Mouse (Mus musculus) testis, adult 2 months (tissue): Measurements from ENCODE around the gene Ddi2. TPM values are rescaled to one million over a fixed set of nuclear protein-coding genes. Genes with fewer than 3 reads are reported as not detected.

ENCODE experiments used
- H3K27ac ChIP-seq: fragments of 200-500 bp; 2 replicates; pipeline ENCODE4 v1.5.1; 2012; ENCODE audit warnings: low read depth, low read length; ENCODE audit not compliant: control insufficient read depth, insufficient read depth
- H3K27me3 ChIP-seq: fragments of 200-500 bp; 2 replicates; pipeline ENCODE4 v1.6.1; 2012; ENCODE audit warnings: mild to moderate bottlenecking, low read length, moderate library complexity; ENCODE audit not compliant: control insufficient read depth, insufficient read depth
- H3K36me3 ChIP-seq: fragments of 200-500 bp; 2 replicates; pipeline ENCODE4 v1.6.1; 2012; ENCODE audit warnings: mild to moderate bottlenecking, low read length; ENCODE audit not compliant: control insufficient read depth, insufficient read depth
- H3K4me1 ChIP-seq: fragments of 200-500 bp; 2 replicates; pipeline ENCODE4 v1.6.1; 2012; ENCODE audit warnings: low read length; ENCODE audit not compliant: control insufficient read depth, insufficient read depth
- H3K4me3 ChIP-seq: fragments of 200-500 bp; 2 replicates; pipeline ENCODE4 v1.5.1; 2012; ENCODE audit warnings: low read depth, mild to moderate bottlenecking, low read length, moderate library complexity, mixed read lengths; ENCODE audit not compliant: control insufficient read depth
- CTCF ChIP-seq: fragments of 200-500 bp; IDR thresholded peaks from 2 replicates; pipeline ENCODE4 v1.5.1; 2012; ENCODE audit warnings: low read depth, mild to moderate bottlenecking, inconsistent platforms, low read length, moderate library complexity; ENCODE audit not compliant: control insufficient read depth, insufficient read depth, insufficient replicate concordance
- POLR2A ChIP-seq: fragments of 200-500 bp; IDR thresholded peaks from 2 replicates; pipeline ENCODE4 v1.6.1; 2012; ENCODE audit warnings: low read depth, mild to moderate bottlenecking, inconsistent platforms, low read length, moderate library complexity; ENCODE audit not compliant: control insufficient read depth
- polyA plus RNA-seq: library from polyadenylated mRNA; depleted of rRNA; stranded (reverse); fragments of >200 nt; gene quantifications from 2 replicates; pipeline ENCODE4 v1.2.3, GENCODE M21; 2012

Gene Ddi2
- polyA plus RNA-seq, 1 experiment = 5.2 TPM

DNA sequence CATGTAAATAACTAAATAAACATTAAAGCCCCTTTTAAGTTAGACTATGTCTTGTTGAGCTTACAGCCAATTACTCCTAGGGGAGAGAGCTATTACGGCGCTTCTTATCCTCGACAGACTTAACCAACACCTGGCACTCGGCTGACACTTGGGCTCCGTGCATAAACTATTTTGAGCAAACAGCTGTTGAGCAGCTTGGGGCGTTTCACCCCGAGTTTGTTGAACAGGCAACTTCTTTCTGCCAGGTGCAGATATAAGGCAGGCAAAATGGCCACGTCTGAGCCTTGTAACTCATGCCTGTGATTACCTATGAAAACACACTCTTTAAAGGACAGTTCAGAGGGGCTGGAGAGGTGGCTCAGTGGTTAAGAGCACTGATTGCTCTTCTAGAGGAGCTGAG lies 14.8 kb upstream of the Ddi2 start:
- Histone ChIP-seq H3K27me3 (no peaks in the 10 kb centered on the region), H3K27ac (no peak overlapping the region), H3K4me3 (no peak overlapping the region), H3K36me3 (no peaks in the 10 kb centered on the region), H3K4me1 (peaks cover 6% of the 10 kb centered on the region)
- no peak for TF ChIP-seq CTCF
- TF ChIP-seq POLR2A = no peak

DNA sequence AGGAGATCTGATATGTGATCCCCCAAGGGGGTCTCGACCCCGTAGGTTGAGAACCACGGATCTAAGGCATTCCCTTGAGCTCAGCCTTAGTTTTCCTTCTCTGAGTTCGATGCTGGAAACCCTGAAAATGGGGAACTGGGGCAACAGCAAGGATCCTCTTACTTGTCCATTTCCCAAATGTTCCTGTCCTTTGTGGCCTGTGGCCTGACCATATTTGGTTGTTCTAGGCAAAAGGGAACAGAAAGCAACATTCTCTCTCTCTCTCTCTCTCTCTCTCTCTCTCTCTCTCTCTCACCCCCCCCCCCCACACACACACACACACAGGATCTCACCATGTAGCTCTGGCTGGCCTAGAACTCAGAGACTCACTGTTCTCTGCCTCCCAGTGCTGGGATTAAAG lies 13.6 kb upstream of the Ddi2 start:
- H3K27me3 ChIP-seq = no peaks in the 10 kb centered on the region
- H3K4me1 ChIP-seq = peaks cover 6% of the 10 kb centered on the region
- no peaks in the 10 kb centered on the region for H3K36me3 ChIP-seq
- H3K27ac ChIP-seq = no peak overlapping the region
- H3K4me3 ChIP-seq = no peak overlapping the region
- TF ChIP-seq POLR2A = no peak
- no peak for TF ChIP-seq CTCF

DNA sequence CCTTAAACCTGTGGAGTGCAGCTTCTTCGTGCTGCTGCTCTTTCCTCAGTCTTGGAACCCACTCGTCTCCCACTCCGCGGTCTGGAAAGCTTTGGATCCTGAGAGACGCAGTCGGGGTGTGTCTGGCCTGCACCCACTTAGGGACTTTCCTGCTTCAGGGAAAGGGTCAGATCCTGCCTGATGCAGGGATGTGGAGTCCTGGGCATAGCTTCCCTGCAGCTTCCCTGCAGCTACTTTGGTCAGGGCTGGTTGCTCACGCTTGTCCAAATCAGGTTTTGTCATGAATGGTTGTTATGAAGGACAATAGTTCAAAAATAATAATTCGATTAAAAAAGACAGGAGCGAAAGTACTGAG lies 12.0 kb upstream of the Ddi2 start:
- TF ChIP-seq POLR2A (no peak), CTCF (no peak)
- Histone ChIP-seq H3K36me3 (no peaks in the 10 kb centered on the region), H3K4me3 (peak overlapping the region; percentile 56), H3K27me3 (no peaks in the 10 kb centered on the region), H3K4me1 (peaks cover 6% of the 10 kb centered on the region), H3K27ac (peak overlapping the region; percentile 23; the same call in 1 of the 2 replicates)

DNA sequence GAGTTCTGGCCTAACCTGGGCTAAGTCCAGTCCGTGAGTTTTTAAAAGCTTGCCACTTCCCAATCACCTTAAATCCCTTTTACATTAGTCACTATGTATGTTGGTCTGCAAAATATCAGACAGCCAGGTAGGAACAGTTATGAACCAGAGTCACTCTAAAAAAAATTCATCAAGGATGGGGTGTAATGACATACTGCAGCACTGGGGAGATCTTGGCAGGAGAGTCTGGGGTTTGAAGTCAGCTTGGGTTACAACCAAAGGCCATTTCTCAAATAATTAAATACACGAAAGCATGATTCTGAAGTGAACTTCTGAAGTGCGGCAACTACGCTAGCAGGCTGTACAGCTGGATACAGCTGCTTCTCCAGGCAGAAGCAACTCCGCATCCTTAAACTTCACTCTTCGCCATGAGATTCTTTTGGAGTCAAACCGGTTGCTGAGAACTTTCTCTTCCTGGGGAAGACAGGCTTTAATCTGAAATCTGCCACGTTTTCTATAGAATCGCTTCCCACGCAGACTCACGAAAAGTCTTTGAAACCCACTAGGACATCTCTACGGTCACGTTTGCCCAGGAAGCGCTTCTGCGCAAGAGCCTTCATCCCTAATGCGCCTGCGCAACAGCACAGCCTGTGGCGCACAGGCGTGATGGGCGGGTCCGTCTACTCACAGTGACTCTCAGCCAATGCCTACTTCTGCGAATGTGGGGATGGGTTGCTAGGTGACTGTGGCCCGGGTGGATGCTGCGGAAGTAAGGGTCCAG lies 11.4 kb upstream of the Ddi2 start:
- Histone ChIP-seq H3K4me1 (peaks cover 6% of the 10 kb centered on the region), H3K4me3 (peak overlapping the region; percentile 56), H3K27me3 (no peaks in the 10 kb centered on the region), H3K36me3 (no peaks in the 10 kb centered on the region), H3K27ac (peak overlapping the region; percentile 23; the same call in 1 of the 2 replicates)
- peak; percentile 70 for TF ChIP-seq POLR2A
- no peak for TF ChIP-seq CTCF

DNA sequence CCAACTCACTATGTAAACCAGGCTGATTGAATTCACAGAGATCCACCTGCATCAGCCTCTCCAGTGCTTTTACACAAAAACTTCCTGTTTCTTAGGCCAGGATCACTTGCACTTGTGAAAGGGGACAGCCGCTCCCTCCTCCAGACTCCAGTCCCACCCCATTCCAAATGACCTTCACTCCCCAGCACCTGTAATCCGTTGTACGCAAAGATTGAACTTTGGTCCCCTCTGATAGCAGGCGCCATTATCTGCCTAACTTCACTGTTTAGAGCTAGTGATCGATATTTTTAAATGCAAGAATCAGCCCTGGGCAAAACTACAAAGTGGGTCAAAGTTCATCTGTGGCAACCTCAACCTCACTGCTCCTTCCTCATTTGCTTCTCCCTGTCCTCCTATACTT lies 8.5 kb upstream of the Ddi2 start:
- Histone ChIP-seq H3K4me1 (peaks cover 6% of the 10 kb centered on the region), H3K27me3 (no peaks in the 10 kb centered on the region), H3K27ac (no peak overlapping the region), H3K36me3 (no peaks in the 10 kb centered on the region), H3K4me3 (no peak overlapping the region)
- TF ChIP-seq POLR2A (no peak), CTCF (no peak)

DNA sequence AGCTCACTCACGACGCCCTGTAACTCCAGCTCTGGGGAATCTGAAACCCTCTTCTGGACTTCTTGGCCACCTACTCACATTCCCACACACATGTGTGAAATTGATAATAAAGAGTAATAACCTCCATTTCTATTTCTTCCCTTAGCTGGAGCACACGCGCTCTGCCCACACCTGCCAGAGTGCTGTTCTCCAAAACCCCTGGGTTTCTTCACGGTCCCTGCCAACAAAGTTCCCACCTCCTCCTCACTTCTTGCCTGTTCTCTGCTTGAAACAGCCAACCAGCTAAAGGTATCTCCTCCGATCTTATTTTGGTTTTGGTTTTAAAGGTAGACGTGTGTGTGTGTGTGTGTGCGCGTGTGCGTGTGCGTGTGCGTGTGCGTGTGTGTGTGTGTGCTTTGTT lies 7.2 kb upstream of the Ddi2 start:
- Histone ChIP-seq H3K27me3 (no peaks in the 10 kb centered on the region), H3K27ac (no peak overlapping the region), H3K36me3 (no peaks in the 10 kb centered on the region), H3K4me1 (peaks cover 6% of the 10 kb centered on the region), H3K4me3 (no peak overlapping the region)
- TF ChIP-seq POLR2A = no peak
- TF ChIP-seq CTCF = no peak

DNA sequence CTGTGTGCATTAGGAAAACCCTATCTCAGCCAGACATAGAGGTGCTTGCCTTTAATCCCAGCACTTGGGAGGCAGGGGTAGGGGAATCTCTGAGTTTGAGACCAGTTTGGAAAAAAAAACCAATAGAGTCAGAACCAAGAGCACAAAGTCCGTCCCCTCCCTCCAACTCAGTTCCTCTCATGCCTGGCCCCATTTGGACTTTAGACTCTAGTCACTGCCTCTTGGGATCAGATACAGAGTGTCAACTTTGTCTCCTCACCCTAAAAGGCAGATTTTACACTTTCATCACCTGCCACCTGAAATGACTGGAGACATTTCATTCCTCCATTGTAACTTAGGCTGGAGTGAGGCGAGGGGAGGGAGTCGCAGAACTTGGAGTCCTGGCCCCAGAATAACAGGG lies 6.0 kb upstream of the Ddi2 start:
- H3K4me1 ChIP-seq = peaks cover 2% of the 10 kb centered on the region; the same call in 1 of the 2 replicates
- no peak overlapping the region for H3K4me3 ChIP-seq
- H3K36me3 ChIP-seq = no peaks in the 10 kb centered on the region
- H3K27ac ChIP-seq = no peak overlapping the region
- TF ChIP-seq CTCF = no peak
- no peak for TF ChIP-seq POLR2A
- no peaks in the 10 kb centered on the region for H3K27me3 ChIP-seq

DNA sequence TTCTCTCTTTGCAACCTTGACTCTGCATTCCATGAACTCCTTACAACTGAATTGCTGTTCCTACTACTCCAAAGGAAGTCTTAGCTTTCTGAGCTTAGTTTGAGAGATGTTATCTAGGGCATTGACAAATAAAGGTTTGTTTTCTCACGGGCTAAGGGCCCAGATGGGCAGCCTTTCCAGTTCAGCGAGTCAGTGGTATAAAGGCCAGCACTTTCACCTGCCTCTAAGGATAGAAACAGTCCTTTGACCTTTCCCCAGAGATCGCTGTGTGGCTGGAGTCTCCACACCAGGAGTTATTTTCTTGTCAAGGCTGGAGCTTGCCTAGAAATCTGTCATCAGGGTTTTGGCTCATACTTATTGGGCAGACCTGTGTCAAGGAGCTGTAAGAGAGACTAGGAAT lies 2.5 kb upstream of the Ddi2 start:
- H3K27me3 ChIP-seq = no peaks in the 10 kb centered on the region
- no peaks in the 10 kb centered on the region for H3K36me3 ChIP-seq
- peaks cover 5% of the 10 kb centered on the region for H3K4me1 ChIP-seq
- TF ChIP-seq POLR2A (no peak), CTCF (no peak)
- H3K27ac ChIP-seq = no peak overlapping the region
- H3K4me3 ChIP-seq = no peak overlapping the region
